Mouse (Mus musculus): ENCODE measurements around the gene Cntnap2.

Gene Cntnap2

GRCm38 (mm10) chr6:45059091-45059490 is at the start of gene Cntnap2:
Gene Cntnap2 (plus strand): TSS chr6:45059357.
- DNase-seq (ENCODE audit: low read depth, low spot score): peak; percentile 81

- DNase-seq (ENCODE audit: low read depth, low spot score): peak; percentile 53
These were observed 33.0 kb upstream of the Cntnap2 start for GRCm38 (mm10) chr6:45026011-45026682.

GRCm38 (mm10) chr6:45039454-45039853 is 19.7 kb upstream of the Cntnap2 start:
- DNase-seq (ENCODE audit: low read depth, low spot score): no peak

- peak; percentile 73 for DNase-seq (ENCODE audit: low read depth, low spot score)
These were observed 657 bp downstream of the Cntnap2 start for GRCm38 (mm10) chr6:45059556-45060471.

- no peak for DNase-seq (ENCODE audit: low read depth, low spot score)
These were observed 3.2 kb downstream of the Cntnap2 start for GRCm38 (mm10) chr6:45062214-45062997.

GRCm38 (mm10) chr6:45088304-45088703 is 29.1 kb downstream of the Cntnap2 start:
- no peak for DNase-seq (ENCODE audit: low read depth, low spot score)

GRCm38 (mm10) chr6:45113613-45114012 is 54.5 kb downstream of the Cntnap2 start:
- DNase-seq (ENCODE audit: low read depth, low spot score): no peak

- DNase-seq (ENCODE audit: low read depth, low spot score): no peak
These were observed 85.7 kb downstream of the Cntnap2 start for GRCm38 (mm10) chr6:45144882-45145281.

GRCm38 (mm10) chr6:45205039-45205438 is 145.9 kb downstream of the Cntnap2 start:
- no peak for DNase-seq (ENCODE audit: low read depth, low spot score)

GRCm38 (mm10) chr6:45214330-45214729 is 155.2 kb downstream of the Cntnap2 start:
- DNase-seq (ENCODE audit: low read depth, low spot score): no peak

GRCm38 (mm10) chr6:45229002-45229401 is 169.8 kb downstream of the Cntnap2 start:
- DNase-seq (ENCODE audit: low read depth, low spot score): no peak

GRCm38 (mm10) chr6:45232571-45232970 is 173.4 kb downstream of the Cntnap2 start:
- DNase-seq (ENCODE audit: low read depth, low spot score): no peak

- no peak for DNase-seq (ENCODE audit: low read depth, low spot score)
These were observed 177.4 kb downstream of the Cntnap2 start for GRCm38 (mm10) chr6:45236531-45236930.

GRCm38 (mm10) chr6:45238117-45238516 is 179.0 kb downstream of the Cntnap2 start:
- DNase-seq (ENCODE audit: low read depth, low spot score): no peak

GRCm38 (mm10) chr6:45241218-45241617 is 182.1 kb downstream of the Cntnap2 start:
- DNase-seq (ENCODE audit: low read depth, low spot score): no peak

GRCm38 (mm10) chr6:45244680-45245079 is 185.5 kb downstream of the Cntnap2 start:
- DNase-seq (ENCODE audit: low read depth, low spot score): no peak

- no peak for DNase-seq (ENCODE audit: low read depth, low spot score)
These were observed 198.9 kb downstream of the Cntnap2 start for GRCm38 (mm10) chr6:45258047-45258446.

GRCm38 (mm10) chr6:45271537-45271936 is 212.4 kb downstream of the Cntnap2 start:
- DNase-seq (ENCODE audit: low read depth, low spot score): no peak

GRCm38 (mm10) chr6:45273259-45273775 is 214.2 kb downstream of the Cntnap2 start:
- DNase-seq (ENCODE audit: low read depth, low spot score): no peak

- DNase-seq (ENCODE audit: low read depth, low spot score): no peak
These were observed 231.0 kb downstream of the Cntnap2 start for GRCm38 (mm10) chr6:45290154-45290553.

- DNase-seq (ENCODE audit: low read depth, low spot score): no peak
These were observed 258.3 kb downstream of the Cntnap2 start for GRCm38 (mm10) chr6:45317455-45317854.

- peak; percentile 28 for DNase-seq (ENCODE audit: low read depth, low spot score)
These were observed 264.3 kb downstream of the Cntnap2 start for GRCm38 (mm10) chr6:45323505-45323904.

Measured in ES-CJ7 (cell line).